Mouse (Mus musculus) limb, embryonic 14.5 days (tissue): Measurements from ENCODE around the gene Rasa2. TPM values are rescaled to one million over a fixed set of nuclear protein-coding genes. Genes with fewer than 3 reads are reported as not detected.

Experiments
- ATAC-seq: fragments of 200-750 bp; cut with Nextera tagmentation; 2 replicates; pipeline ENCODE4 v1.8.0; 2017; ENCODE audit warnings: low read depth, moderate number of reproducible peaks, moderate TSS enrichment; ENCODE audit not compliant: low FRiP score
- DNase-seq: peaks from one replicate; pipeline ENCODE4 v3.0.0-alpha.2; 2015; ENCODE audit warnings: low spot score
- H3K27ac ChIP-seq: fragments of 300-500 bp; sonication (generic); replicated peaks from 2 replicates; pipeline ENCODE4 v1.5.1; 2014; ENCODE audit warnings: low read depth, mild to moderate bottlenecking, low read length, moderate library complexity, mixed read lengths
- H3K27me3 ChIP-seq: fragments of 300-500 bp; sonication (generic); 2 replicates; pipeline ENCODE4 v1.6.1; 2014; ENCODE audit warnings: low read length, mixed read lengths; ENCODE audit not compliant: control insufficient read depth, insufficient read depth
- H3K36me3 ChIP-seq: fragments of 300-500 bp; sonication (generic); 2 replicates; pipeline ENCODE4 v1.6.1; 2014; ENCODE audit warnings: mild to moderate bottlenecking, low read length, moderate library complexity, mixed read lengths; ENCODE audit not compliant: control insufficient read depth, insufficient read depth
- H3K4me1 ChIP-seq: fragments of 300-500 bp; sonication (generic); 2 replicates; pipeline ENCODE4 v1.6.1; 2014; ENCODE audit warnings: antibody characterized with exemption, low read length, mixed read lengths; ENCODE audit not compliant: control insufficient read depth, insufficient read depth
- H3K4me2 ChIP-seq: fragments of 300-500 bp; sonication (generic); replicated peaks from 2 replicates; pipeline ENCODE4 v1.6.1; 2014; ENCODE audit warnings: low read depth, mild to moderate bottlenecking, low read length, moderate library complexity; ENCODE audit not compliant: severe bottlenecking
- H3K4me3 ChIP-seq: fragments of 300-500 bp; sonication (generic); replicated peaks from 2 replicates; pipeline ENCODE4 v1.5.1; 2014; ENCODE audit warnings: low read length
- H3K9ac ChIP-seq: fragments of 300-500 bp; sonication (generic); 2 replicates; pipeline ENCODE4 v1.6.1; 2014; ENCODE audit warnings: mild to moderate bottlenecking, low read depth, low read length, moderate library complexity; ENCODE audit not compliant: severe bottlenecking
- H3K9me3 ChIP-seq: fragments of 300-500 bp; sonication (generic); 2 replicates; pipeline ENCODE4 v1.6.1; 2016; ENCODE audit warnings: low read length; ENCODE audit not compliant: control insufficient read depth
- POLR2A ChIP-seq: fragments of 200-500 bp; IDR thresholded peaks from 2 replicates; pipeline ENCODE4 v1.8.0; 2012; ENCODE audit warnings: inconsistent platforms, mild to moderate bottlenecking, moderate library complexity, borderline replicate concordance; ENCODE audit not compliant: insufficient read depth, insufficient read length; ENCODE audit errors: extremely low read depth
- WGBS: fragments of 180-500 bp; shearing (Covaris S2); extraction: QIAGEN DNeasy Blood & Tissue Kit; methylation state at CpG from one replicate; pipeline ENCODE4 v1.1.7; 2014; 5-methylcytosine and 5-hydroxymethylcytosine counted together
- polyA plus RNA-seq, 2 experiments: library from polyadenylated mRNA; depleted of rRNA in 1 of 2; stranded (reverse) in 1 of 2; unstranded in 1 of 2; fragments of >200 nt; fragmentation: Nextera tagmentation in 1 of 2; extraction: Ambion mirVana in 1 of 2; gene quantifications; 2 replicates each; pipeline versions ENCODE4 v1.2.1 to v1.2.3; 2012 to 2014

Gene Rasa2
- polyA plus RNA-seq, 2 experiments, result 10.9 to 20.6 TPM

- H3K36me3 ChIP-seq, result peaks cover 31% of the 10 kb centered on the region
- H3K9ac ChIP-seq, result no peak overlapping the region
- H3K27me3 ChIP-seq, result no peaks in the 10 kb centered on the region
- H3K4me2 ChIP-seq, result no peak overlapping the region
- 83% methylated on average over 9 of the region's 9 CpGs for WGBS
- TF ChIP-seq POLR2A, result no peak
- H3K4me1 ChIP-seq, result no peaks in the 10 kb centered on the region; the same call in 1 of the 2 replicates
- H3K27ac ChIP-seq, result no peak overlapping the region
- H3K9me3 ChIP-seq, result no peaks in the 10 kb centered on the region
- no peak for ATAC-seq
- H3K4me3 ChIP-seq, result no peak overlapping the region
- DNase-seq, result no peak
Observed at GRCm38 (mm10) chr9:96572754-96573153, 58.7 kb downstream of the Rasa2 start.

GRCm38 (mm10) chr9:96566470-96566996, 64.9 kb downstream of the Rasa2 start:
- no peak for ATAC-seq
- Histone ChIP-seq H3K4me2 (no peak overlapping the region), H3K4me1 (no peaks in the 10 kb centered on the region), H3K27ac (no peak overlapping the region), H3K9me3 (no peaks in the 10 kb centered on the region), H3K9ac (no peak overlapping the region), H3K4me3 (no peak overlapping the region), H3K27me3 (no peaks in the 10 kb centered on the region), H3K36me3 (peaks cover 34% of the 10 kb centered on the region)
- DNase-seq, result no peak
- 88% methylated on average over 8 of the region's 8 CpGs for WGBS
- TF ChIP-seq POLR2A, result no peak

GRCm38 (mm10) chr9:96563501-96563900, 67.9 kb downstream of the Rasa2 start:
- Histone ChIP-seq H3K27me3 (no peaks in the 10 kb centered on the region), H3K4me3 (no peak overlapping the region), H3K9me3 (no peaks in the 10 kb centered on the region), H3K27ac (no peak overlapping the region), H3K4me1 (no peaks in the 10 kb centered on the region), H3K36me3 (peaks cover 35% of the 10 kb centered on the region), H3K9ac (no peak overlapping the region), H3K4me2 (no peak overlapping the region)
- DNase-seq (no peak), ATAC-seq (no peak)
- WGBS, result 96% methylated on average over 4 of the region's 4 CpGs
- TF ChIP-seq POLR2A, result no peak

- H3K36me3 ChIP-seq, result peaks cover 44% of the 10 kb centered on the region
- no peak overlapping the region for H3K27ac ChIP-seq
- no peaks in the 10 kb centered on the region for H3K27me3 ChIP-seq
- H3K9me3 ChIP-seq, result no peaks in the 10 kb centered on the region
- H3K4me1 ChIP-seq, result no peaks in the 10 kb centered on the region
- no peak overlapping the region for H3K9ac ChIP-seq
- H3K4me2 ChIP-seq, result no peak overlapping the region
- no peak overlapping the region for H3K4me3 ChIP-seq
- 92% methylated on average over 6 of the region's 6 CpGs for WGBS
- DNase-seq (no peak), ATAC-seq (no peak)
- no peak for TF ChIP-seq POLR2A
Observed at GRCm38 (mm10) chr9:96559148-96559547, 72.3 kb downstream of the Rasa2 start.

GRCm38 (mm10) chr9:96558594-96558993, 72.8 kb downstream of the Rasa2 start:
- Histone ChIP-seq H3K27me3 (no peaks in the 10 kb centered on the region), H3K4me1 (no peaks in the 10 kb centered on the region), H3K9me3 (no peaks in the 10 kb centered on the region), H3K4me3 (no peak overlapping the region), H3K27ac (no peak overlapping the region), H3K9ac (no peak overlapping the region), H3K4me2 (no peak overlapping the region), H3K36me3 (peaks cover 38% of the 10 kb centered on the region)
- DNase-seq, result no peak
- TF ChIP-seq POLR2A, result no peak
- WGBS, result 72% methylated on average over 1 of the region's 1 CpGs
- no peak for ATAC-seq

GRCm38 (mm10) chr9:96554095-96554494, 77.3 kb downstream of the Rasa2 start:
- Histone ChIP-seq H3K27ac (no peak overlapping the region), H3K27me3 (no peaks in the 10 kb centered on the region), H3K4me3 (no peak overlapping the region), H3K9me3 (no peaks in the 10 kb centered on the region), H3K36me3 (peaks cover 34% of the 10 kb centered on the region), H3K4me2 (no peak overlapping the region), H3K9ac (no peak overlapping the region), H3K4me1 (no peaks in the 10 kb centered on the region)
- DNase-seq, result no peak
- TF ChIP-seq POLR2A, result no peak
- no peak for ATAC-seq
- 70% methylated on average over 1 of the region's 1 CpGs for WGBS
